Mouse (Mus musculus): ENCODE results near the gene Med13l.

The Med13l gene

DNA sequence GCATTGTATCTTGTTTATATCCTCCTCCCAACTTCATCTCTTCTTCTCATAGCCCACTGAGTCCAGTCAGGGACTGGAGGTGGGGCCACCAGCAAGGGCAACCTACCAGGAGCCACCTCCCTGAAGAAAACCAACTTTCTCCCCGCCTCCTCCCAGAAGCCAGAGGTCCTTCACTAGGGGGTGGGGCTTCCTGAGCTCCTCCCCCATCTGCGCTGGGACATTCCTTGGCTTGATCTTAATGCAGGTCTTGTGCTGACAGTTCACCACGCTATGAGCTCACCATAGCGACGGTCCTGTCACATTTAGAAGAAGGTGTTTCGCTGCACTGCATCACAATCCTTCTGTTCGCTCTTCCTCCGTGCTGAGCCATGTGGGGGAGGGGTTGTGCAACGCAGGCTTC is 229.3 kb downstream of the Med13l start:
- DNase-seq (ENCODE audit: low spot score in 2 of 2) = no peak

GRCm38 (mm10) chr5:118797811-118798210 is 237.3 kb downstream of the Med13l start:
- DNase-seq (ENCODE audit: low spot score in 2 of 2) = no peak

DNA sequence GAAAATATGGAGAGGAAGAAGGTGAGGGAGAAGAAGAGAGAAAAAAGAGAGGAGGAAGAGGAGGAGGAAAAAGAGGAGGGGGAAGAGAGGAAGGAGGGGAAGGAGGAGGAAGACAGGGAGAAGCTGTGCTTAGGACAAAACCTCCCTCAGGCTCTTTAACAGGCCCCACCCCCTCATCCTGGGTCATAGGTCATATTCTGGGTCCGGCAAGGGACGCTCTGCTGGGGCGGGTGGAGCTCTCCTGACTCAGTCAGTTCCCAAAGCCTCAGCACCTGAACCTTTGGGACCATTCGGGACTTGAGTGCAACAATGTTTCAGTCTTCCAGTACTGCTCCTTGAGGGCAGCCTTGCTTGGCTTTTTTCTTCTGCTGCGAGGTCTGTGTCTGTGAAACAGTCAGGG is 241.1 kb downstream of the Med13l start:
- DNase-seq (ENCODE audit: low spot score in 2 of 2) = no peak

GRCm38 (mm10) chr5:118802036-118802435 is 241.6 kb downstream of the Med13l start:
- no peak for DNase-seq (ENCODE audit: low spot score in 2 of 2)

- DNase-seq (ENCODE audit: low spot score in 2 of 2) = no peak
Observed at GRCm38 (mm10) chr5:118808946-118809345, 248.5 kb downstream of the Med13l start.

DNA sequence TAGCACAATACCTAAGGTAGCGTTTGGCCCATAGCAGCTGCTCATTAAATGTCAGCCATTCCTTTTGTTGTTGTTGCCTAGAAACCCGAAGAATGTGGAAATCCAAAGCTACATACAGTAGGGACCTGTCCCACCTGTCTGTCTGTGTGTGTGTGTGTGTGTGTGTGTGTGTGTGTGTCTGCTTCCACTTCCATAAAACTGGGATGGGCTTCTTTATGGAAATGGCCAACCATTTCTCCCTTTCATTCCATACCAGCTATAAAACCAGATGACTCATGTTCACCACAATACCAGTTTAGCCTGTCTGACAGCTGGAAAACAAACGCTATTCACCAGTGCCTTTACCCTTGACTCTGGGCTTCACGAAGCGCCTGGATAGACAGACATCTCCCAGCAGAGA is 249.1 kb downstream of the Med13l start:
- no peak for DNase-seq (ENCODE audit: low spot score in 2 of 2)

DNA sequence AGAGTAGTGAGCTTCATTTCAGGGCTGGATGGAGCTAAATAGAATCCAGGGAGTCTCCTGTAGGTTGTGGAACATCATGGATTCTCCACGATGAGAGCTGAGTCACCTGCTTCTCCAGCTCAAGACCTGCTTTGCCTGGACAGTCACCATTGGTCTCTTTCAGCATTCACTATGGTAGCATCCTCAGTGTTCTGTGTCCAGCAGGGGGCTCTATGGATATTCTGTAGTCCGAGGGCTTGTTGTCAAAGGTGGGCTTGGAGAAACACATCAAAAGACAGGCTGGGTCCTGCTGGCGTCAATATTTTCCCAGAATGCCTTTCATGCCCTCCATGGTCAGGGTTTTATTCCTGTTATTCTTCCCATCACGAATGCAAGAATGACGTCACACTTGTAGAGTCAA is 251.2 kb downstream of the Med13l start:
- no peak for DNase-seq (ENCODE audit: low spot score in 2 of 2)

- no peak for DNase-seq (ENCODE audit: low spot score in 2 of 2)
Observed at GRCm38 (mm10) chr5:118812421-118812820, 251.9 kb downstream of the Med13l start.

DNA sequence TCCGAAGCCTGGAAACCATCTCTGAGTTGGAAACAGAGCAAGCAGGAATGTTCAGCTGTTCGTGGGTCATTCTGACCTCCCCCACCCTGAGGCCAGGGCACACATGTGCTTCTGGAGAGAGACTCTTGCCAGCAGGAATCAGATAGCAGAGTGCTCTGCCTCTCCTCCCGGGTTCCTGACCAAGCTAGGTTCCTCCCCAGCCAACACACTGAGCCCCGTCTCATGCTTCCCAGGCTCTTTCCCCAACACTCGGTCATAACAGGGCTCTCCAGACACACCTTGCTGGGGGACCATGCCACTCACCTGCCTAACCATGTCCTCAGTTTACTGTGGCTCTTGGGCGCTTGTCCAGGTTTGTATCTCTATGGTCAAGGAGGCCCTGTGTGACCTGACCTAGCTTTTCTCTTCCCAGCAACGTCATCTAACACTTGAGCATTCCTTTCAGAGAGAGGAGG is 252.5 kb downstream of the Med13l start:
- no peak for DNase-seq (ENCODE audit: low spot score in 2 of 2)

- no peak for DNase-seq (ENCODE audit: low spot score in 2 of 2)
Observed at GRCm38 (mm10) chr5:118814052-118814451, 253.6 kb downstream of the Med13l start.
